Mouse (Mus musculus) heart, adult 11 months (tissue): ENCODE data around the gene Brd2.
"Not testable (repeated sequence)": the region's sequence is repeated elsewhere in the genome, so short reads cannot be mapped to it uniquely, and the experiment has no call there.

Experiments used
- DNase-seq: peaks from one replicate; pipeline ENCODE4 v3.0.0; 2022

The Brd2 gene

GRCm38 (mm10) chr17:34122188-34122984 is at the start of gene Brd2:
Brd2 (minus strand) TSS chr17:34122634.
- DNase-seq, result peak; percentile 100

GRCm38 (mm10) chr17:34170877-34171498 is 48.6 kb upstream of the Brd2 start:
- DNase-seq, result peak; percentile 96

GRCm38 (mm10) chr17:34170487-34170876 is 48.0 kb upstream of the Brd2 start:
- DNase-seq, result no peak

- DNase-seq, result no peak
Measured at GRCm38 (mm10) chr17:34169279-34169678, 46.8 kb upstream of the Brd2 start.

GRCm38 (mm10) chr17:34165033-34165730 is 42.7 kb upstream of the Brd2 start:
- no peak for DNase-seq

- no peak for DNase-seq
Measured at GRCm38 (mm10) chr17:34164202-34164895, 41.9 kb upstream of the Brd2 start.

GRCm38 (mm10) chr17:34155534-34155933 is 33.1 kb upstream of the Brd2 start:
- DNase-seq, result no peak

- peak; percentile 96 for DNase-seq
Measured at GRCm38 (mm10) chr17:34152923-34153322, 30.5 kb upstream of the Brd2 start, which contains the start of gene H2-DMb1. H2-DMb1 (plus strand) TSS chr17:34153072.

- peak; percentile 91 for DNase-seq
Measured at GRCm38 (mm10) chr17:34144960-34145371, 22.5 kb upstream of the Brd2 start.

- not testable (repeated sequence) for DNase-seq
Measured at GRCm38 (mm10) chr17:34144221-34144620, 21.8 kb upstream of the Brd2 start.

- DNase-seq, result no peak
Measured at GRCm38 (mm10) chr17:34143461-34143860, 21.0 kb upstream of the Brd2 start.

- DNase-seq, result peak; percentile 99
Measured at GRCm38 (mm10) chr17:34143033-34143432, 20.6 kb upstream of the Brd2 start, which contains the start of gene H2-DMb2. H2-DMb2 (plus strand) TSS chr17:34143307.

- peak; percentile 93 for DNase-seq
Measured at GRCm38 (mm10) chr17:34142456-34143010, 20.1 kb upstream of the Brd2 start.

- peak; percentile 87 for DNase-seq
Measured at GRCm38 (mm10) chr17:34141448-34141847, 19.0 kb upstream of the Brd2 start.

GRCm38 (mm10) chr17:34140240-34140639 is 17.8 kb upstream of the Brd2 start:
- DNase-seq, result no peak

- DNase-seq, result peak; percentile 96
Measured at GRCm38 (mm10) chr17:34139416-34139815, 17.0 kb upstream of the Brd2 start.

GRCm38 (mm10) chr17:34138655-34139054 is 16.2 kb upstream of the Brd2 start:
- DNase-seq, result peak; percentile 91

- peak; percentile 90 for DNase-seq
Measured at GRCm38 (mm10) chr17:34137601-34138000, 15.2 kb upstream of the Brd2 start.

GRCm38 (mm10) chr17:34135297-34136224 is 13.1 kb upstream of the Brd2 start:
- peak; percentile 100 for DNase-seq

- DNase-seq, result peak; percentile 88
Measured at GRCm38 (mm10) chr17:34134451-34134850, 12.0 kb upstream of the Brd2 start.

- DNase-seq, result peak; percentile 87
Measured at GRCm38 (mm10) chr17:34133289-34133688, 10.9 kb upstream of the Brd2 start.
